Mouse (Mus musculus) CH12.LX (cell line): ENCODE results near the gene Chrm1. TPM values are rescaled to one million over a fixed set of nuclear protein-coding genes. Genes with fewer than 3 reads are reported as not detected.

Experiments used
- DNase-seq: peaks from one replicate; pipeline ENCODE4 v3.0.0-alpha.2; 2013; ENCODE audit errors: extremely low read depth
- H3K27ac ChIP-seq: 2 replicates; pipeline ENCODE4 v1.5.1; 2012; ENCODE audit warnings: low read depth, mild to moderate bottlenecking, control low read depth, moderate library complexity; ENCODE audit not compliant: insufficient read depth
- H3K27me3 ChIP-seq: replicated peaks from 2 replicates; pipeline ENCODE3; 2012; ENCODE audit warnings: inconsistent platforms
- H3K36me3 ChIP-seq, 2 experiments: replicated peaks in 1 of 2; 2 replicates each; pipeline versions ENCODE3 to v1.6.1; 2012; ENCODE audit warnings: inconsistent platforms in 1 of 2, low read length in 1 of 2, mild to moderate bottlenecking in 1 of 2, mixed read lengths in 1 of 2, moderate library complexity in 1 of 2; ENCODE audit not compliant: control insufficient read depth in 1 of 2, insufficient read depth in 1 of 2
- H3K4me1 ChIP-seq, 2 experiments: 2 replicates each; pipeline ENCODE4 v1.6.1; 2012; ENCODE audit warnings: inconsistent platforms in 1 of 2, moderate library complexity in 1 of 2; ENCODE audit not compliant: insufficient read depth in 2 of 2, control insufficient read depth in 1 of 2
- H3K4me2 ChIP-seq: 2 replicates; pipeline ENCODE4 v1.6.1; 2012; ENCODE audit warnings: low read depth, mild to moderate bottlenecking, control low read depth; ENCODE audit not compliant: poor library complexity, insufficient read depth, severe bottlenecking
- H3K4me3 ChIP-seq, 3 experiments: fragments of 150-350 bp in 1 of 3; sonication (generic) in 1 of 3; replicated peaks in 1 of 3; 2 replicates each; pipeline versions ENCODE3 to v1.5.1; 2011 to 2012; ENCODE audit warnings: low read depth in 2 of 3, low read length in 2 of 3, mild to moderate bottlenecking in 2 of 3, moderate library complexity in 2 of 3, control low read depth in 1 of 3, improper control_type of control experiment in 1 of 3, inconsistent platforms in 1 of 3, mixed read lengths in 1 of 3; ENCODE audit not compliant: poor library complexity in 1 of 3
- H3K79me2 ChIP-seq: replicated peaks from 2 replicates; pipeline ENCODE4 v1.6.1; 2012; ENCODE audit warnings: mild to moderate bottlenecking, moderate library complexity; ENCODE audit not compliant: control insufficient read depth, poor library complexity, insufficient read depth, severe bottlenecking; ENCODE audit errors: extremely low read depth
- H3K9ac ChIP-seq: 2 replicates; pipeline ENCODE4 v1.6.1; 2012; ENCODE audit warnings: low read depth, mild to moderate bottlenecking, control low read depth, moderate library complexity; ENCODE audit not compliant: insufficient read depth
- H3K9me3 ChIP-seq: replicated peaks from 2 replicates; pipeline ENCODE3; 2012; ENCODE audit warnings: low read length, inconsistent platforms, mixed read lengths
- BHLHE40 ChIP-seq: IDR thresholded peaks from 2 replicates; pipeline ENCODE4 v1.6.1; 2011; ENCODE audit warnings: mild to moderate bottlenecking, low read depth, low read length, improper control_type of control experiment
- CHD2 ChIP-seq: IDR thresholded peaks from 2 replicates; pipeline ENCODE4 v1.6.1; 2011; ENCODE audit warnings: low read length, improper control_type of control experiment
- CTCF ChIP-seq, 2 experiments: IDR thresholded peaks in 1 of 2; conservative IDR thresholded peaks in 1 of 2; 2 replicates each; pipeline ENCODE4 v1.5.1; 2011 to 2012; ENCODE audit warnings: low read depth in 2 of 2, low read length in 2 of 2, improper control_type of control experiment in 1 of 2, inconsistent platforms in 1 of 2, mild to moderate bottlenecking in 1 of 2, moderate library complexity in 1 of 2
- E2F4 ChIP-seq: IDR thresholded peaks from 2 replicates; pipeline ENCODE4 v1.6.1; 2011; ENCODE audit warnings: low read depth, low read length, improper control_type of control experiment; ENCODE audit not compliant: insufficient replicate concordance
- EP300 ChIP-seq: IDR thresholded peaks from 2 replicates; pipeline ENCODE4 v1.6.1; 2011; ENCODE audit warnings: low read length, improper control_type of control experiment
- JUND ChIP-seq: conservative IDR thresholded peaks from 2 replicates; pipeline ENCODE4 v1.6.1; 2011; ENCODE audit warnings: low read depth, low read length, improper control_type of control experiment
- KAT2A ChIP-seq: IDR thresholded peaks from 2 replicates; pipeline ENCODE4 v1.6.1; 2012; ENCODE audit warnings: low read length, improper control_type of control experiment, inconsistent platforms; ENCODE audit not compliant: insufficient replicate concordance
- MAFK ChIP-seq: IDR thresholded peaks from 2 replicates; pipeline ENCODE4 v1.6.1; 2011; ENCODE audit warnings: low read length, improper control_type of control experiment; ENCODE audit not compliant: insufficient replicate concordance
- MAX ChIP-seq: IDR thresholded peaks from 2 replicates; pipeline ENCODE4 v1.6.1; 2011; ENCODE audit warnings: low read length, improper control_type of control experiment
- MEF2A ChIP-seq: IDR thresholded peaks from 2 replicates; pipeline ENCODE4 v1.6.1; 2014; ENCODE audit warnings: low read depth, mild to moderate bottlenecking, inconsistent platforms, low read length, improper control_type of control experiment, borderline replicate concordance
- POLR2A ChIP-seq: IDR thresholded peaks from 2 replicates; pipeline ENCODE4 v1.6.1; 2011; ENCODE audit warnings: low read depth, mild to moderate bottlenecking, improper control_type of control experiment, low read length
- POLR2AphosphoS2 ChIP-seq: IDR thresholded peaks from 2 replicates; pipeline ENCODE4 v1.6.1; 2011; ENCODE audit warnings: low read depth, low read length, improper control_type of control experiment
- RCOR1 ChIP-seq: conservative IDR thresholded peaks from 2 replicates; pipeline ENCODE4 v1.6.1; 2012; ENCODE audit warnings: low read depth, mild to moderate bottlenecking, inconsistent platforms, low read length, improper control_type of control experiment
- SIN3A ChIP-seq: IDR thresholded peaks from 2 replicates; pipeline ENCODE4 v1.6.1; 2012; ENCODE audit warnings: low read length, improper control_type of control experiment, inconsistent platforms
- SMC3 ChIP-seq: IDR thresholded peaks from 2 replicates; pipeline ENCODE4 v1.6.1; 2011; ENCODE audit warnings: low read depth, low read length, improper control_type of control experiment
- TBP ChIP-seq: conservative IDR thresholded peaks from 2 replicates; pipeline ENCODE4 v1.6.1; 2011; ENCODE audit warnings: low read depth, low read length, improper control_type of control experiment
- UBTF ChIP-seq: IDR thresholded peaks from 2 replicates; pipeline ENCODE4 v1.6.1; 2012; ENCODE audit warnings: low read depth, mild to moderate bottlenecking, inconsistent platforms, low read length, improper control_type of control experiment, moderate library complexity
- USF2 ChIP-seq: conservative IDR thresholded peaks from 2 replicates; pipeline ENCODE4 v1.6.1; 2011; ENCODE audit warnings: low read depth, low read length, improper control_type of control experiment
- ZKSCAN1 ChIP-seq: IDR thresholded peaks from 2 replicates; pipeline ENCODE4 v1.6.1; 2012; ENCODE audit warnings: low read depth, inconsistent platforms, low read length, improper control_type of control experiment, borderline replicate concordance
- ZMIZ1 ChIP-seq: IDR thresholded peaks from 2 replicates; pipeline ENCODE4 v1.6.1; 2012; ENCODE audit warnings: low read depth, mild to moderate bottlenecking, inconsistent platforms, low read length, improper control_type of control experiment
- ZNF384 ChIP-seq: IDR thresholded peaks from 2 replicates; pipeline ENCODE4 v1.6.1; 2012; ENCODE audit warnings: low read depth, low read length, improper control_type of control experiment, inconsistent platforms
- dilution Hi-C: fragments of 300-500 bp; cut with MboI; formaldehyde crosslinking; loops from 2 replicates; pipeline ENCODE4 v1.14.3; 2020; ENCODE audit warnings: low sequenced_read_pairs; ENCODE audit not compliant: extremely low pct_unique_long_range_greater_than_20kb, extremely low pct_ligation_motif_present
- in situ Hi-C: fragments of 300-500 bp; cut with MboI; formaldehyde crosslinking; loops from 3 replicates; pipeline ENCODE4 v1.14.3; 2019; ENCODE audit warnings: low sequenced_read_pairs, low pct_ligation_motif_present, low pct_unique_long_range_greater_than_20kb, mixed read lengths
- polyA plus RNA-seq: library from polyadenylated mRNA; unstranded; fragments of >175 nt; gene quantifications from 2 replicates; pipeline ENCODE4 v1.2.1, GENCODE M21; 2012; ENCODE audit warnings: low read depth; ENCODE audit not compliant: insufficient read length
- total RNA-seq, 2 experiments: library from RNA; depleted of rRNA; stranded (reverse); fragments of 300-350 nt in 1 of 2; fragments of >200 nt in 1 of 2; gene quantifications; 2 replicates each; pipeline ENCODE4 v1.2.3; 2012 to 2014

The Chrm1 gene
- total and polyA plus RNA-seq, 3 experiments, result not detected

- Histone ChIP-seq H3K4me1 (peaks cover 0 to 10% of the 10 kb centered on the region in 2 experiments; a peak in 2 of 4 replicates), H3K9me3 (no peaks in the 10 kb centered on the region), H3K36me3 (peaks cover 0 to 2% of the 10 kb centered on the region in 2 experiments), H3K4me2 (no peak overlapping the region), H3K4me3 (no peak overlapping the region), H3K9ac (no peak overlapping the region), H3K79me2 (no peaks in the 10 kb centered on the region), H3K27me3 (no peaks in the 10 kb centered on the region), H3K27ac (no peak overlapping the region)
- in situ Hi-C loops (no loop called here), dilution Hi-C loops (loop anchor here (25.0 kb wide), 1 partner anchor 112 kb away; the partner anchor contains the start of gene Slc22a8)
- DNase-seq, result no peak
- TF ChIP-seq MAFK, result no peak
- TF ChIP-seq POLR2AphosphoS2, result no peak
- no peak for TF ChIP-seq TBP
- no peak for TF ChIP-seq EP300
- TF ChIP-seq USF2, result no peak
- no peak for TF ChIP-seq JUND
- TF ChIP-seq E2F4, result no peak
- TF ChIP-seq CTCF (conservative IDR thresholded peaks at IDR 0.05 in 1 of 2, IDR thresholded peaks at IDR 0.05 in 1 of 2; ENCODE audit: low read depth in 2 of 2, low read length in 2 of 2), result no peak
- no peak for TF ChIP-seq ZMIZ1
- no peak for TF ChIP-seq ZKSCAN1
Observed at GRCm38 (mm10) chr19:8699652-8700051, 36.1 kb downstream of the Chrm1 start.

GRCm38 (mm10) chr19:8702458-8702857 is 38.9 kb downstream of the Chrm1 start:
- no peaks in the 10 kb centered on the region for H3K9me3 ChIP-seq
- no peak overlapping the region for H3K4me3 ChIP-seq
- dilution Hi-C loops, result no loop called here
- peaks cover 10 to 19% of the 10 kb centered on the region in 2 experiments for H3K36me3 ChIP-seq
- TF ChIP-seq RCOR1 (no peak), MEF2A (no peak), JUND (no peak), BHLHE40 (no peak), USF2 (no peak), MAX (no peak), SIN3A (no peak), ZMIZ1 (no peak), CHD2 (no peak), E2F4 (no peak), SMC3 (no peak), POLR2AphosphoS2 (no peak), UBTF (no peak), KAT2A (no peak), TBP (no peak), ZNF384 (no peak), POLR2A (no peak), MAFK (no peak)
- no peak overlapping the region for H3K9ac ChIP-seq
- H3K79me2 ChIP-seq, result no peaks in the 10 kb centered on the region
- H3K4me1 ChIP-seq, result no peaks in the 10 kb centered on the region
- no peak overlapping the region for H3K27ac ChIP-seq
- no peak for DNase-seq
- no peak overlapping the region for H3K4me2 ChIP-seq
- in situ Hi-C loops, result no loop called here
- H3K27me3 ChIP-seq, result no peaks in the 10 kb centered on the region
